Mouse (Mus musculus): ENCODE measurements around the gene Opa3.

Gene Opa3

DNA sequence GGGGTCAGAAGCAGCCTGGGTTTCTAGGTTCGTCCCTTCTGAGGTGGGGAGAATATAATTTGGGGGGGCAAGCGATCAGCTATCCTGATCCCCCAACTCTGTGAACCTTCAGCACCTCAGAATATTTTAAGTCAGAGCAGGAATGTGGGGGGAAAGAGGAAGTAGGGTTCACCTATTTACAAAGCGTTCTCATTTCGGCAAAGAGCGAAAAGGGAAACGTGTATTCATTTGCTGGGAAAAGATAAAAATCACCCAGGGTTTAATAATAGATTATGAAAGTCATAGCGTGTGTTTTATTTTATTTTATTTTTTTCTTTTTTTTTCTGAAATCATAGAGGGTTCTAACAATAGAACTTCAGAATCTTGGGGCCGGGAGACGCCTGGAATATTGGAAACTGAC, 13.2 kb upstream of the Opa3 start:
- no peak for DNase-seq (ENCODE audit: low spot score in 2 of 2)

DNA sequence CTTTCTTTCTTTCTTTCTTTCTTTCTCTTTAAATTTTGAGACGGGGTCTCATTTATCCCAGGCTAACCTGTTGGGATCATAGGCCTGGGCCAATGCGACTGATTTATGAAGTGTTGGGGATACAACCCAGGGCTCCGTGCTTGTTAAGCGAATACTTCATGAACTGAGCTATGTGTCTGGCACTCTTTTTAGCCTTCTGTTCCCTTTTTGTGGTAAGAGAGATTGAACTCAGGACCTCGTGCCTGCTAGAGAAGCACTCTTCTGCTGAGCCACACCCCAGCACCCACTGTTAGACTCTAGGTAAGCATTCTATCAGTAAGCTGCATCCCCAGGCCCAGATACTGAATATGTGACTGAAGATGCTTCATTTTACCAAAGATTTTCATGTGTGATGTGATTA, 10.6 kb upstream of the Opa3 start:
- no peak for DNase-seq (ENCODE audit: low spot score in 2 of 2)

GRCm38 (mm10) chr7:19217944-19218343, 10.2 kb upstream of the Opa3 start:
- DNase-seq (ENCODE audit: low spot score in 2 of 2): no peak

DNA sequence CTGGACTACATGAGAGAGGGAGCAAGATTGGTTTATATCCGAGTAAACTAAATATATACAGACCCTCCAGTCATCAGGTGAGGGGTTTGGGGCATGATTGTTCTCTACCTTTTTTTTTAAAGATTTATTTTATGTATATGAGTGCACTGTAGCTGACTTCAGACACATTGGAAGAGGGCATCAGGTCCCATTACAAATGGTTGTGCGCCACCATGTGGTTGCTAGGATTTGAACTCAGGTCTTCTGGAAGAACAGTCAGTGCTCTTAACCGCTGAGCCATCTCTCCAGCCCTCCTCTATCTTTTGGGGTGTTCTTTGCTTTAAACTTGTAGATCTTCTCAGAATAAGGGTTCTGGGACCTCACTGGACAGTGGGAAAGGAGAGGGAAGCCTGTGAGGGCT, 8.1 kb upstream of the Opa3 start:
- no peak for DNase-seq (ENCODE audit: low spot score in 2 of 2)

GRCm38 (mm10) chr7:19222189-19222588, 5.9 kb upstream of the Opa3 start:
- DNase-seq (ENCODE audit: low spot score in 2 of 2): no peak

DNA sequence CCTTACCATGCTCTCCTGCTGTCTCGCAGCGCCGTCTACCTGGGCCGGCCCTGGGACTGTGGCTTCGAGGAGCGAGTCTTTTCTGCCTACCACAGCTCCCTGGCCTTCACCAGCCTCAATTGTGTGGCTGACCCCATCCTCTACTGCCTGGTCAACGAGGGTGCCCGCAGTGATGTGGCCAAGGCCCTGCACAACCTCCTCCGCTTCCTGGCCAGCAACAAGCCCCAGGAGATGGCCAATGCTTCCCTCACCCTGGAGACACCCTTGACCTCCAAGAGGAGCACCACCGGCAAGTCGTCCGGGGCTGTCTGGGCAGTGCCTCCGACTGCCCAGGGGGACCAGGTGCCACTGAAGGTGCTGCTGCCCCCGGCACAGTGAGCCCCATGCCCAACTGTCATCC, 5.3 kb upstream of the Opa3 start:
- no peak for DNase-seq (ENCODE audit: low spot score in 2 of 2)

DNA sequence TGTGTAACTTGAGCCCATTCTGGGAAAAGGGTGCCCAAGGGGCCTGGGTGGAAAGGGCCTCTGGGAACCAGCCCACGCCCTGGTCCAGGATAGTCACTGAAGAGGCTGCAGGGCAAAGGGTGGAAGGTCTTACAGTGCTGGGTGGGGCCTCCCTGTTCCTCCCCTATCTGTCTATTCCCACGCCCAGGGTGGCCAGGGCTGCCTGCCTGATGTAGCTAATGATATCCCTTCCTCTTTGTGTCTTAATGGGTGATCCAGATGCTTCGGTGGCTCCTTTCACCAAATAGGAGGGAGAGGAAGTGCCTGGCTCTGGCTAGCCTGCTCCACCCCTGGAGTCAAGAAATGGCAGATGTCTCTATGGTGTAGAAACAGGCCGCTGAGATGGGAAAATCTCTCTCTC, 3.2 kb upstream of the Opa3 start:
- DNase-seq (ENCODE audit: low spot score in 2 of 2): no peak

DNA sequence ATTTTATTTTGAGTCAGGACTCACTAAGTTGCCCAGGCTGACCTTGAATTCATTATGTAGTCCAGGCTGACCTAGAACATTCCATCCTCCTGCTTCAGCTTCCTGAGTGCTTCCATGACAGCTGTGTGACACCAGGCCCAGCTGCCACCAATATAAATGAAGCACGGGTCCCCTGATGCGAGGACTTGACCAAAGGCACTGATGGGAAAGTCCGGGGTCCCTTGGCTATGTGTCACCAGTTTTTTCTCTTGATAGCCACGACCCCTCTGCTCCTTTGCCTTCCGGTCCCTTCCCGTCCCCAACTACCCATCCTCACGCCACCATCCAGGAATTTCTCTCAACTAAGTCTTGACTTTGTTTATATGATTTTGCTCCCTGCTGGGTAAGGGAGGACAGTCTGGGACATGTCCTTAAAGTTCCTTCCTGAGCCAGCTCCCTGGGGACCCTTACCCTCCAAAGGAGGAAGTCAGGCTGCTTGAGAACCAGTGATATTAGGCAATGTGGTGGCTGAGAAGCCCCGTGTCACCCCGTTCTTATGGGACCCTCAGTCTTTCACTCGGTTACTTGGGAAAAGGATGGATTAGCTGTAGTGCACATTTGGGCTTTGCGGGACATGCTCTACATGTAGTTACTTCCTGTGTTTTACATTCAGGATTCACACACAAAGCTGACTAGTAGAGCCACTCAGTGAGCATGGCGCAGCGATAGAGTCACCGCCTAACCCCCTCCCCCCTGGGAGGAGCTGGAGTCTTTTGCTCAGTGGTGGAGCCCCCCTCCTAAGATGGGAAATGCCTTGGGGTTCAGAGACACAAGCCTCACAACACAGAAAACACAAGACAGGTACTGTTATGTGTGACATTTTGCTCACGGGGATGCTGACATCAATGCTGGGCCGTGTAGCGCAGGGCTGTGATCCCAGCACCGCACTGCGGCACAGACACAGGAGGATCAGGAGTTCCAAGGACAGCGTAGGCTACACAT, 1.0 kb upstream of the Opa3 start:
- peak in 1 of 2 experiments; percentile 49 for DNase-seq (ENCODE audit: low spot score in 2 of 2)

- DNase-seq (ENCODE audit: low spot score in 2 of 2): no peak
These were observed 637 bp downstream of the Opa3 start for GRCm38 (mm10) chr7:19228793-19229148.

DNA sequence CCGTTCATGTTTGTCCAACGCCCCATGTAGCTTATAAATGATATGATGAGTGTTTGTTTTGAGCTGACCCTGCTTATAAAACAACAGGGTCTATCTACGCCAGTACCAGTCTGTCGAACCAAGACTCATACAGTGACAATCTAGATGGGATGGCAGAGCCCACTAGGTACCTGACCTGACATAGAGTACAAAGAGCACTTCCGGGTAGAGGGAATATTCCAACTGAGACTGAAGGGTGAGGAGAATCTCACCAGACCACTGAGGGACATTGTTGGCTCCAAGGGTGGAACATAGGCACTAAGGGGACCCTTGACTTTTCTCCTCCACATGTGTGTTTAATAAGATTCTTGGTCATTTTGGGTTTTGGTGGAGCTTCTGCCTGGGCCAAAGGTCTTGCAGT, 1.3 kb downstream of the Opa3 start:
- no peak for DNase-seq (ENCODE audit: low spot score in 2 of 2)

- DNase-seq (ENCODE audit: low spot score in 2 of 2): no peak
These were observed 2.0 kb downstream of the Opa3 start for GRCm38 (mm10) chr7:19230041-19230580.

GRCm38 (mm10) chr7:19230899-19231298, 2.8 kb downstream of the Opa3 start:
- DNase-seq (ENCODE audit: low spot score in 2 of 2): no peak

DNA sequence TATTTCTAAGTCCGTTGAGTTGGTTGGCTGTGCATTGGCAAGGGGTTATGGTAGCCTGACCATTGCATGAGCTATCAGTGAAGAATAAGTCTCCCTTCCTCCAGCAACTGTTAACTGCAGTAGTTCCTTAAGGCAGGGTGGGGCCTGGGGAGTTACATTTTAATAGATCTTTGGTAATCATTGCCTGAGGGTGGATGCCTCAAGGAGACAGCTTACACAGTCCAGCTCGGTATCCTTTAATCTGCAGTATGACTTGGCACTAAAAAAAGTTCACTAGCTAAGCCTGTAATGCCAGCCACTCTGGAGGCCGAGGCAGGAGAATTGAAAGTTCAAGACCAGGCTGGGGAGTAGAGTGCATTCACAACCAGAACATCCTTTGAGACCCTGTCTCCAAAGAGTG, 3.7 kb downstream of the Opa3 start:
- no peak for DNase-seq (ENCODE audit: low spot score in 2 of 2)

DNA sequence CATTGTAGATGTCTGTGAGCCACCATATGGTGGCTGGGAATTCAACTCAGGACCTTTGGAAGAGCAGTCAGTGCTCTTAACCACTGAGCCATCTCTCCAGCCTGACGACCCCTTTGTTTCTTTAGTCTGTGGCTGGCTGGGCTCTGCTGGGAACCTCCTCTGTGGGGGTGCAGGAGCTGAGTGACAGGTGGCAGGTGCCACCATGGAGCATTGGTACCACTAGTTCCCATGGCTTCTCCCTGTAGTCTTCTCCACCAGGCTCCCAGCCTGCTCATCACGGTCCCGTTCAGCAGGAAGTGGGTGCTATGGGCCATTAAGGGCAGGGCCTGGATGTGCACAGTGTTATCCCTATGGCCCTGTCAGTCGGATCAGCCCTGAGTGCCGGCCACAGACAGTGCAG, 6.5 kb downstream of the Opa3 start:
- no peak for DNase-seq (ENCODE audit: low spot score in 2 of 2)

DNA sequence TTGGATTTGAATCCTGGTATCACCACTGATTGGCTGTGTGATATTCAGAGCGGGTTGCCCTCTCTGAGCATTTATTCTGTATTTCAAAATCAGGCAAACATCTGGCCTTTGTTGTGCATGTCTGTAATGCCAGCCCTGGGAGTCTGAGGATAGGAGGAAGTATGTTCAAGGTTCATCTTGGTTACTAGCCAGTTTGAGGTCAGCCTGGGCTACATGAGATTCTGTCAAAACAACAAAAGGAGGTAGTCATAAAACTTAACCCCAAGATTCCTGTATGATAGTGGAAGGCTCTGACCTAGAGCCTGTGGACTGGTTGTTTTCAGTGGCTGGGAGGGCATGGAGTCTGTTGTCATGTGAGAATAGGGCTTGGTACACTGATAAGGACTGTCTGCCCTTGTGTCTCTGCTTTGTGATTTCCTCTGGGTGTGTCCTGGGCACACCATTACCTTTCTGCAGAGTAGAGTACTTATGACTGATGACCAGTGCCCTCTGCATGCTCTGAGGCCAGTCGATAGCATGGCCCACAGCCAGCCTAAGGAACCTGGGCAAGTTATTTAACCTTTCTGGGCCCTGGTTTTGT, 7.0 kb downstream of the Opa3 start:
- DNase-seq (ENCODE audit: low spot score in 2 of 2): no peak

- DNase-seq (ENCODE audit: low spot score in 2 of 2): no peak
These were observed 8.3 kb downstream of the Opa3 start for GRCm38 (mm10) chr7:19236411-19236810.

DNA sequence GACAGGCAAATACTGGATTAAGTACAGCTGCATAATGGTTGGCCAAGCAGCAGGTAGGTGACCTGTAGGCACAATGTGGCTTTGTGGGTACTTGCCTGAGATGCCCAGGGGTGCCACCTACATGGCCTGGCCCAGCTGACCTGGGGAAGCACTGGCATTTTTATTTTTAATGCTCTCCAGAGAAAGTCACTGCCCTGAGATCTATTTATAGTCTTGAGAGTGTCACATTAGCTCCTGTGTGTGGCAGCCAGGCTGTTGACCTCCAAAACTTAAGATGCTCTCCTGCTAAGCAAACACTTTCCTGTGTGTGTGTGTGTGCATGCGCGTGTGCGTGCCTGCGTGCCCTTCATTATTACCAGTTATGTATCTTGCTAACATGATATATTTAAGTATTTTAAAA, 10.2 kb downstream of the Opa3 start:
- no peak for DNase-seq (ENCODE audit: low spot score in 2 of 2)

GRCm38 (mm10) chr7:19239423-19239822, 11.3 kb downstream of the Opa3 start:
- peak; percentile 78 to 85 for DNase-seq (ENCODE audit: low spot score in 2 of 2)

DNA sequence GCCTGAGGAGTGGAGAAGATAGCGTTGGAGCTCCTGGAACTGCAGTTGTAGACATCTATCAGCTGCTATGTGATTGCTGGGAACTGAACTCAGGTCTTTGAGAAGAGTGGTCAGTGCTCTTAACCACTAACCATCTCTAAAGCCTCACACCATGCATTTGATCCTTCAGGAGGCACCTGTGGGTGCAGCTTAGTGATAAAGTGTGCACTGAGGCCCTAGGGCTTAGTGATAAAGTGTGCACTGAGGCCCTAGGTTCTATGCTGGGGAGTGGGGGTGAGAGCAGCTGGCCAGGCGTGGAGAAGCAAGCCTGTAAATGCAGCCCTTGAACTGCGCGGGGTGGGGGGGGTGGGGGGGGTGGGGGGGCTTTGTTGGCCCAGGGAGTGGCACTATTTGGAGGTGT, 11.9 kb downstream of the Opa3 start:
- DNase-seq (ENCODE audit: low spot score in 2 of 2): no peak

- DNase-seq (ENCODE audit: low spot score in 2 of 2): no peak
These were observed 12.8 kb downstream of the Opa3 start for GRCm38 (mm10) chr7:19240905-19241463.

GRCm38 (mm10) chr7:19242005-19242404, 13.9 kb downstream of the Opa3 start:
- DNase-seq (ENCODE audit: low spot score in 2 of 2): no peak

DNA sequence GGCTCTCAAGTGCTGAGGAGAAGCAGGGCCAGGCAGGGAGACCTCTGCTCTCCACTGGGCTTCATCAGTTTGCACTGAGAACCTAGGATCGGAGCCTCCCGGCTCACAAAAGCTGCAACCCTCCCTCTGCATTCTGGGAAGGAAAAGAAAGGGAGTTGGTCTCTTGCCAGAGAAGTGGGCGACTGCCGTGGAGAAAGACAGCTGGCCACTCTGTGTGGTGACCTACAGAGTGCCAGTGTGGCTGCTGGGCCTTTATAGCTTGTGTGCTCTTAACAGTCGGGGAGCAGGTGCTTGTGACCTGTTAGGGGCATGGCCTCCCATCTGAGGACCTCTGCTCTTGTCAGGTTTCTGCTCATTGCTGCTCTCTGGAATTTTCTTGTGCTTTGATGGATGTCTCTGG, 15.7 kb downstream of the Opa3 start:
- DNase-seq (ENCODE audit: low spot score in 2 of 2): no peak

DNA sequence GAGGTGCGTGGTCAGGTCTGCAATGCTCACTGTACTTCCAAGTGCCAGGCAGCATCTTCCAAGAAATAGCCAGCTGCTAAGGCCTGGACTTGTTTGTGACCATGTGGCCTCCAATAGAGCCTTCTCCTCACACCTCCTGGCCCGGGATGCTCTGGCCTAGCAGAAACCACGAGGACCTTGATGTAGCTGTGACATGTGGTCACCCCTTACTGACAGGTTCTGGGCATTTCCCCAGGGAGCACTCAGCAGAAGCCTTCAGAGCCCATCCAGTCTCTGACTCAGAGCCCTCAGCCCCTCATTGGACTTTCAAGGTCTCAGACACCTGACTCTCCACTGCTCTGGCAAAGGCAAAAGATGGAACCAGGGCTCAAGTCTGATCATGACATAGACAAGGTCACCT, 16.9 kb downstream of the Opa3 start:
- DNase-seq (ENCODE audit: low spot score in 2 of 2): no peak

All from spleen, postnatal 36 days (tissue).